Mouse (Mus musculus) megakaryocyte, embryonic 14.5 days (primary cell): ENCODE measurements around the gene Tex9. TPM values are rescaled to one million over a fixed set of nuclear protein-coding genes. Genes with fewer than 3 reads are reported as not detected.

Source experiments
- H3K27me3 ChIP-seq: replicated peaks from 2 replicates; pipeline ENCODE3; 2012; ENCODE audit warnings: inconsistent platforms
- H3K36me3 ChIP-seq: replicated peaks from 2 replicates; pipeline ENCODE3; 2012; ENCODE audit warnings: low read length, inconsistent platforms, mixed read lengths
- H3K4me1 ChIP-seq: 2 replicates; pipeline ENCODE4 v1.6.1; 2012; ENCODE audit warnings: inconsistent platforms
- H3K4me3 ChIP-seq: replicated peaks from 2 replicates; pipeline ENCODE3; 2012; ENCODE audit warnings: moderate library complexity, mild to moderate bottlenecking, inconsistent platforms
- H3K9me3 ChIP-seq: 2 replicates; pipeline ENCODE4 v1.6.1; 2012; ENCODE audit warnings: inconsistent platforms
- FLI1 ChIP-seq: IDR thresholded peaks from 2 replicates; pipeline ENCODE4 v1.6.1; 2012; ENCODE audit warnings: low read length, inconsistent platforms, mixed read lengths
- GATA1 ChIP-seq: IDR thresholded peaks from 3 replicates; pipeline ENCODE4 v1.6.1; 2012; ENCODE audit warnings: mixed read lengths, low read length, inconsistent platforms, borderline replicate concordance
- polyA plus RNA-seq: library from polyadenylated mRNA; stranded (reverse); fragments of >175 nt; gene quantifications from 2 replicates; pipeline ENCODE4 v1.2.3, GENCODE M21; 2012; ENCODE audit warnings: low replicate concordance; ENCODE audit not compliant: insufficient read depth

Gene Tex9
- polyA plus RNA-seq, 1 experiment = 4.8 TPM

GRCm38 (mm10) chr9:72489131-72489530, 2.9 kb downstream of the Tex9 start:
- no peak for TF ChIP-seq GATA1
- no peak for TF ChIP-seq FLI1
- Histone ChIP-seq H3K4me1 (peaks cover 63% of the 10 kb centered on the region), H3K4me3 (peak overlapping the region; percentile 73), H3K27me3 (no peaks in the 10 kb centered on the region), H3K36me3 (peaks cover 35% of the 10 kb centered on the region), H3K9me3 (no peaks in the 10 kb centered on the region)

GRCm38 (mm10) chr9:72488523-72488922, 3.5 kb downstream of the Tex9 start:
- Histone ChIP-seq H3K27me3 (no peaks in the 10 kb centered on the region), H3K36me3 (peaks cover 40% of the 10 kb centered on the region), H3K4me1 (peaks cover 57% of the 10 kb centered on the region), H3K4me3 (peak overlapping the region; percentile 51), H3K9me3 (no peaks in the 10 kb centered on the region)
- TF ChIP-seq FLI1 (no peak), GATA1 (no peak)

- Histone ChIP-seq H3K4me1 (peaks cover 8% of the 10 kb centered on the region), H3K4me3 (no peak overlapping the region), H3K36me3 (peaks cover 87% of the 10 kb centered on the region), H3K9me3 (no peaks in the 10 kb centered on the region), H3K27me3 (no peaks in the 10 kb centered on the region)
- TF ChIP-seq GATA1 = no peak
- no peak for TF ChIP-seq FLI1
Observed at GRCm38 (mm10) chr9:72479276-72479675, 12.7 kb downstream of the Tex9 start.

GRCm38 (mm10) chr9:72477306-72477705, 14.7 kb downstream of the Tex9 start:
- peaks cover 91% of the 10 kb centered on the region for H3K36me3 ChIP-seq
- H3K27me3 ChIP-seq = no peaks in the 10 kb centered on the region
- no peaks in the 10 kb centered on the region for H3K9me3 ChIP-seq
- no peak overlapping the region for H3K4me3 ChIP-seq
- TF ChIP-seq GATA1 = no peak
- no peak for TF ChIP-seq FLI1
- H3K4me1 ChIP-seq = peaks cover 15% of the 10 kb centered on the region

- Histone ChIP-seq H3K4me3 (no peak overlapping the region), H3K27me3 (no peaks in the 10 kb centered on the region), H3K36me3 (peaks cover 90% of the 10 kb centered on the region), H3K9me3 (no peaks in the 10 kb centered on the region), H3K4me1 (peaks cover 15% of the 10 kb centered on the region)
- TF ChIP-seq FLI1 = no peak
- TF ChIP-seq GATA1 = no peak
Observed at GRCm38 (mm10) chr9:72475511-72475910, 16.5 kb downstream of the Tex9 start.

GRCm38 (mm10) chr9:72469851-72470250, 22.2 kb downstream of the Tex9 start:
- H3K4me1 ChIP-seq = peaks cover 39% of the 10 kb centered on the region
- H3K9me3 ChIP-seq = no peaks in the 10 kb centered on the region
- no peak for TF ChIP-seq GATA1
- no peak for TF ChIP-seq FLI1
- H3K36me3 ChIP-seq = peaks cover 67% of the 10 kb centered on the region
- H3K27me3 ChIP-seq = no peaks in the 10 kb centered on the region
- H3K4me3 ChIP-seq = no peak overlapping the region

GRCm38 (mm10) chr9:72468616-72469015, 23.4 kb downstream of the Tex9 start:
- TF ChIP-seq FLI1 (no peak), GATA1 (no peak)
- H3K9me3 ChIP-seq = no peaks in the 10 kb centered on the region
- H3K27me3 ChIP-seq = no peaks in the 10 kb centered on the region
- peaks cover 55% of the 10 kb centered on the region for H3K36me3 ChIP-seq
- H3K4me1 ChIP-seq = peaks cover 52% of the 10 kb centered on the region
- H3K4me3 ChIP-seq = no peak overlapping the region

GRCm38 (mm10) chr9:72467551-72468407, 24.2 kb downstream of the Tex9 start:
- no peak for TF ChIP-seq FLI1
- TF ChIP-seq GATA1 = no peak
- Histone ChIP-seq H3K4me1 (peaks cover 57% of the 10 kb centered on the region), H3K36me3 (peaks cover 52% of the 10 kb centered on the region), H3K4me3 (peak overlapping the region; percentile 67), H3K9me3 (no peaks in the 10 kb centered on the region), H3K27me3 (no peaks in the 10 kb centered on the region)

GRCm38 (mm10) chr9:72465754-72466181, 26.2 kb downstream of the Tex9 start:
- Histone ChIP-seq H3K36me3 (peaks cover 50% of the 10 kb centered on the region), H3K27me3 (no peaks in the 10 kb centered on the region), H3K4me1 (peaks cover 64% of the 10 kb centered on the region), H3K4me3 (peak overlapping the region; percentile 88), H3K9me3 (no peaks in the 10 kb centered on the region)
- TF ChIP-seq GATA1 (peak; percentile 54; the same call in 1 of the 3 replicates), FLI1 (no peak)

- TF ChIP-seq GATA1 = no peak
- TF ChIP-seq FLI1 = no peak
- Histone ChIP-seq H3K27me3 (no peaks in the 10 kb centered on the region), H3K4me1 (peaks cover 66% of the 10 kb centered on the region), H3K36me3 (peaks cover 51% of the 10 kb centered on the region), H3K4me3 (no peak overlapping the region), H3K9me3 (no peaks in the 10 kb centered on the region)
Observed at GRCm38 (mm10) chr9:72464806-72465205, 27.2 kb downstream of the Tex9 start.
